Mouse (Mus musculus): ENCODE measurements around the gene Atp6v1b1. TPM values are rescaled to one million over a fixed set of nuclear protein-coding genes. Genes with fewer than 3 reads are reported as not detected.
"Not testable (repeated sequence)": the region's sequence is repeated elsewhere in the genome, so short reads cannot be mapped to it uniquely, and the experiment has no call there.

Atp6v1b1 gene
- polyA plus RNA-seq, 1 experiment from 2014 or later = not detected

DNA sequence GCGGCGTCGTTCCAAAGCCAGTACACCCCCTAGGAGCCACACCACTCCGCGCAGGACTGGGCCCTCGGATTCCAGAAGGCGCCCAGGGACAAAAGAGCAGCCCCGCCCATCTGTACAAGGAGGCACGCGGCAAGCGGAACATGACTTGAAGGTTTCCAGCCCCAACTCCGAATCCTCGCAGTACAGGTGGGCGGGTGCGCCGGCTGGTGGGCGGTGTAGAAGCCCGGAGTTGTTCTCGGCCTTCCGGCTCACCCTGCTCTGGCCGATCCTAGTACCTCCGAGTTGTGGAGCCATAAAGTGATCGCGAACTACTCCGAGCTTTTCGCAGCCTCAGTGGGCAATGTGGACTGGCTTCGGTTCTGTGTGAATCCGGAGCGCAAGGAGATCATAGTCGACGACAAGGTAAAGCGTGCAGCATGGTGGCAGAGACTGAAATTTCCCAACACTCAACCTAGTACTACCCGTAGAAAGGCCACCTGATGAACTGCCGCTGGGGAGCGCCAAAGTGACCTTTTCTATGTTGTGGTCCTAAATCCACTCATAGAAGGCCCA lies 20.2 kb downstream of the Atp6v1b1 start:
- peaks cover 77% of the 10 kb centered on the region for H3K27me3 ChIP-seq (ENCODE audit: low read depth, poor library complexity, severe bottlenecking)
- peak; percentile 67 for DNase-seq (ENCODE audit: low spot score)
- peak overlapping the region; percentile 48 for H3K4me3 ChIP-seq
- no peaks in the 10 kb centered on the region for H3K9me3 ChIP-seq (replicated peaks)
- 2% methylated on average over 35 of the region's 35 CpGs for WGBS
- peaks cover 2% of the 10 kb centered on the region for H3K36me3 ChIP-seq
- H3K4me1 ChIP-seq = peaks cover 20% of the 10 kb centered on the region
- H3K27ac ChIP-seq = peak overlapping the region; percentile 54

- no peak overlapping the region for H3K4me3 ChIP-seq
- no peak overlapping the region for H3K27ac ChIP-seq
- no peak for DNase-seq (ENCODE audit: low spot score)
- WGBS = 89% methylated on average over 3 of the region's 3 CpGs
- peaks cover 41% of the 10 kb centered on the region for H3K36me3 ChIP-seq
- peaks cover 36% of the 10 kb centered on the region for H3K27me3 ChIP-seq (ENCODE audit: low read depth, poor library complexity, severe bottlenecking)
- peaks cover 14% of the 10 kb centered on the region for H3K4me1 ChIP-seq
- no peaks in the 10 kb centered on the region for H3K9me3 ChIP-seq (replicated peaks)
Observed at GRCm38 (mm10) chr6:83766982-83767381, 24.2 kb downstream of the Atp6v1b1 start.

DNA sequence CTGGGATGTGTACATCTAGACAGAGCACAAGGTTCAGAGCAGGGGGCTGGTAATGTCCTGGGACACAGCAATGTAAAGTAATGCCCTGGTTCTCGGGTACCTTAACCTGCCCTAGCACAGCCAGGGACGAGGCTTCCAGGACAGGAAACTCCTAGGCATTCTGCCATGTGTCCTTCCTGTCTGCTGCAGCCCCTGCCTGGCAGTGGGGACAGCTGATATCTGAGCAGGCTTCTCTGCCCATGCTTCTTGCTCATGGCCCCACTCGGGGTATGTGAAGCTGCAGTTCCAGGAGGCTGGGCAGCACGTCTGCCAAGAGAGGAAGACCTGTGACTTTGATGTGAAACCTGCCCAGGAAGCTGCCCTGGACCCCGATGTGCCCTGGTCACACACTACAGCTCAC lies 25.7 kb downstream of the Atp6v1b1 start:
- Histone ChIP-seq H3K4me3 (no peak overlapping the region), H3K4me1 (peaks cover 5% of the 10 kb centered on the region; the same call in 1 of the 2 replicates), H3K27ac (no peak overlapping the region), H3K27me3 (ENCODE audit: low read depth, poor library complexity, severe bottlenecking) (peaks cover 21% of the 10 kb centered on the region), H3K9me3 (replicated peaks) (no peaks in the 10 kb centered on the region), H3K36me3 (peaks cover 53% of the 10 kb centered on the region)
- DNase-seq (ENCODE audit: low spot score) = no peak
- WGBS = 88% methylated on average over 5 of the region's 5 CpGs

DNA sequence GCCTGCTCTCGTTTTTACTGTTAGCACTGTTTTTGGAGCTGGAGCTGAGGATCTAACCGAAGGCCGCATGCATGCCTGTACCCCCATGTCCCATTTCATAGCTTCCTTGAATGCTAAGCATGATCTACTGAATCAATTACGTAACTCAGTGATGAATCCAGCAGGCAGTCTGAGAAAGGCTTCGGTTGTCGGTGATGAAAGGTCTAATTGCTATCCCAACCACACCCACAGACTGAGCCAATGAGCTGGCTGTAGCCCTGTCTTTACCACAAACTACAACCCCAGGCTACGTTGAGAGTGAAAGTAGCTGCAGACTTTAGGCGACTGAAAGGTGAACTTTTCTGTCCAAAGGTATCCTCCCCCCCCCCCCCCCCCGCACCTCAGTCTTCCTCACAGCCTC lies 31.3 kb downstream of the Atp6v1b1 start:
- peaks cover 42% of the 10 kb centered on the region for H3K36me3 ChIP-seq
- 57% methylated on average over 9 of the region's 9 CpGs for WGBS
- no peak overlapping the region for H3K27ac ChIP-seq
- no peaks in the 10 kb centered on the region for H3K9me3 ChIP-seq (replicated peaks)
- peaks cover 23% of the 10 kb centered on the region for H3K4me1 ChIP-seq
- H3K27me3 ChIP-seq (ENCODE audit: low read depth, poor library complexity, severe bottlenecking) = no peaks in the 10 kb centered on the region
- H3K4me3 ChIP-seq = peak overlapping the region; percentile 75
- no peak for DNase-seq (ENCODE audit: low spot score)

DNA sequence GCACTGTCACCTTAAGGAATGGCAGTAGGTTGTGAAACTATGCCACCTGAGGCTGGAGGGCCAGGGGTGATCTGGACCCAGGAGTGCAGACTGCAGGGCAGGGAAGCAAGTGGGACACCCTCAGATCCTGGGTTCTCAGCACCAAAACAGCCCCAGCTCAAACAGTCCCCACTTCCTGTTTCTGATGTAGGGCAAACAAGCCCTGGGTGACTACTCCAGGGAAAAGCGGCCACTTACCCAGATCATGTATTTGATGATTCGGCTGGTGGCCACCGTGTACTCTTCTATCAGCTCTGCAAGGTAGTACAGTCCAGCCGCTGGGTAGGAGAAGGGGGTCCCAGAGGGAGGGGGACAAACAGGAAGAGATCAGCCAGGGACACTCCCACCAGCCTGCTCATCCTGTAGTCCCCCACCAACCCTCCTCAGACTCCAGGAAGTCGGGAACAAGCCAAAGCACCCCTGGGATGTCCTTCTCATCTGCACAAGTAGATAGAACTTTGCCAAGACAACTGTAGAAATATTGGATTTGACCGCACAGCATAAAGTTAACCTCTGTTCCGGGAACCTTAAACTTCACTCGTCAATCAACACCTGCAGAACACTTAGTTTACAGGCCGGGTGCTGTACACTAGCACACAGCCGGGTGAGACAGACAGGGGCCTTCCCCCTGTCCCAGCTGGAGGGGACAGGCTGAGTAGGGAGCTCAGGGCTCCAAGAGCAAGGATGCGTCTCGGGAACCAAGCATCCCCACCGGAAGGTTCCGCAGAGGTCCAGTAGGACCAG lies 32.2 kb downstream of the Atp6v1b1 start:
- H3K9me3 ChIP-seq (replicated peaks) = no peaks in the 10 kb centered on the region
- WGBS = 1% methylated on average over 14 of the region's 14 CpGs
- H3K36me3 ChIP-seq = peaks cover 34% of the 10 kb centered on the region
- no peaks in the 10 kb centered on the region for H3K27me3 ChIP-seq (ENCODE audit: low read depth, poor library complexity, severe bottlenecking)
- peak overlapping the region; percentile 75 for H3K4me3 ChIP-seq
- DNase-seq (ENCODE audit: low spot score) = peak; percentile 49
- H3K27ac ChIP-seq = peak overlapping the region; percentile 89
- H3K4me1 ChIP-seq = peaks cover 23% of the 10 kb centered on the region

DNA sequence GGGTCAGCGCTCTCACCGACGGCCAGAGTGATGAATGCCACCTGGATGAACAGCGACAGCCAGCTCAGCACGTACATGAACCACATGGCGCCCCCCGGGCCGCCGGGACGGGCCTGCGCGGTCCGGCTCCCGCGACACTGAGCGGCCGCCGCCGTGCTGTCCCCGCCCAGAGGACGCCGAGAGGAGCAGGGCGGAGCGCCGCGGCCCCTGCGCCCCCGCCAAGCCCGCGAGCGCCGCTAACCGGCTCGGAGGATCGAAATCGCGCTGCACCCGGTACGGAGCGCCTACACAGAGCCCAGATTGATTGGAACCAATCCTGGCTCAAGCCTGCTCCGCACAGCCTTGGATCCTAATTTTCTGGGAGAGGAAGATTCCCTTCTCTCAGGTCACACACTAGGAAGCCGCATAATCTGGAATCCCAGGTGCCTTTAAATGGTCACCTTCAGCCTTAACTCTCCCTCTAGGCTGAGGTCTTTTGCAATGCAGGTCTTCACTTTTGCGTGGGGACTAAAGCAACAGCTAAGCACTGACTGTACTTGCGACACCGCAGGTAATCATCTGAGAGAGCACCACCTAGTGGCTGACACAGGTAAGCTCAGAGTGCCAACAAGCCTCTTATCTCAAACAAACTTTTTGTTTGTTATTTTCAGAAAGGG lies 33.0 kb downstream of the Atp6v1b1 start, which contains the start of gene Tex261:
Gene Tex261 (minus strand): TSS at position 176 of the 656 bp plus-strand sequence.
- no peaks in the 10 kb centered on the region for H3K27me3 ChIP-seq (ENCODE audit: low read depth, poor library complexity, severe bottlenecking)
- peaks cover 23% of the 10 kb centered on the region for H3K4me1 ChIP-seq
- no peaks in the 10 kb centered on the region for H3K9me3 ChIP-seq (replicated peaks)
- peak within 1 kb of the TSS; percentile 89 for H3K27ac ChIP-seq
- WGBS = under 1% methylated on average over 45 of the region's 45 CpGs
- DNase-seq (ENCODE audit: low spot score) = peak; percentile 91
- peak within 1 kb of the TSS; percentile 75 for H3K4me3 ChIP-seq
- H3K36me3 ChIP-seq = peaks cover 27% of the 10 kb centered on the region

DNA sequence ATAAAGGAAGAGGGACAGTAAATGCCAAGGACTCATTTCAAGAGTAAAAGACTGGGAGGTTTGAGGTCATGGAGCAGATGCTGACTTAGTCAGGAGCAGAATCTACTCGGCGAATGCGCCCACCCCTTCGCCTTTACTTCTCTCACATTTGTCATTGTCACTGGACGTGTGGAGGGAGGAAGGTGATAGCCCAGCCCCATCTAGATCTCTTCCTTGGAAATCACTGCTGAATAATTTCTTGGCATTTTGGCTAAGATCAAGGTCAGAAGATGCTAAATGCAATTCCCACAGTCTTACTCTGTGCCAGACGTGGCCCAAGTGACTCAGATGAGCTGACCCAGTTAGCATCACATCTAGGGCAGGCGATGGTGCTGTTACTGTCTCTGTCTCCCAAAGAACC lies 35.5 kb downstream of the Atp6v1b1 start:
- Histone ChIP-seq H3K27ac (no peak overlapping the region), H3K36me3 (peaks cover 4% of the 10 kb centered on the region), H3K9me3 (replicated peaks) (no peaks in the 10 kb centered on the region), H3K27me3 (ENCODE audit: low read depth, poor library complexity, severe bottlenecking) (no peaks in the 10 kb centered on the region), H3K4me1 (peaks cover 23% of the 10 kb centered on the region), H3K4me3 (no peak overlapping the region)
- DNase-seq (ENCODE audit: low spot score) = no peak
- 78% methylated on average over 7 of the region's 7 CpGs for WGBS

GRCm38 (mm10) chr6:83779026-83779425 lies 36.2 kb downstream of the Atp6v1b1 start:
- Histone ChIP-seq H3K27me3 (ENCODE audit: low read depth, poor library complexity, severe bottlenecking) (no peaks in the 10 kb centered on the region), H3K4me3 (no peak overlapping the region), H3K36me3 (no peaks in the 10 kb centered on the region), H3K4me1 (peaks cover 16% of the 10 kb centered on the region), H3K27ac (no peak overlapping the region), H3K9me3 (replicated peaks) (no peaks in the 10 kb centered on the region)
- WGBS = 6% methylated on average over 5 of the region's 5 CpGs
- peak; percentile 62 for DNase-seq (ENCODE audit: low spot score)

- Histone ChIP-seq H3K4me3 (no peak overlapping the region), H3K4me1 (peaks cover 9% of the 10 kb centered on the region), H3K27ac (no peak overlapping the region), H3K27me3 (ENCODE audit: low read depth, poor library complexity, severe bottlenecking) (no peaks in the 10 kb centered on the region), H3K9me3 (replicated peaks) (no peaks in the 10 kb centered on the region), H3K36me3 (no peaks in the 10 kb centered on the region)
- 64% methylated on average over 3 of the region's 3 CpGs for WGBS
- DNase-seq (ENCODE audit: low spot score) = no peak
Observed at GRCm38 (mm10) chr6:83786426-83786825, 43.6 kb downstream of the Atp6v1b1 start.

- H3K36me3 ChIP-seq = no peaks in the 10 kb centered on the region
- no peak overlapping the region for H3K27ac ChIP-seq
- H3K9me3 ChIP-seq (replicated peaks) = no peaks in the 10 kb centered on the region
- H3K4me3 ChIP-seq = no peak overlapping the region
- no peaks in the 10 kb centered on the region for H3K27me3 ChIP-seq (ENCODE audit: low read depth, poor library complexity, severe bottlenecking)
- H3K4me1 ChIP-seq = peaks cover 13% of the 10 kb centered on the region
- 79% methylated on average over 7 of the region's 7 CpGs for WGBS
- DNase-seq (ENCODE audit: low spot score) = no peak
Observed at GRCm38 (mm10) chr6:83788554-83788953, 45.8 kb downstream of the Atp6v1b1 start.

GRCm38 (mm10) chr6:83790533-83790932 lies 47.7 kb downstream of the Atp6v1b1 start:
- not testable (repeated sequence) for H3K4me3 ChIP-seq; H3K27me3 ChIP-seq (ENCODE audit: low read depth, poor library complexity, severe bottlenecking); H3K27ac ChIP-seq; H3K36me3 ChIP-seq; DNase-seq (ENCODE audit: low spot score); H3K9me3 ChIP-seq (replicated peaks)
- H3K4me1 ChIP-seq = peaks cover 25% of the 10 kb centered on the region
- 88% methylated on average over 5 of the region's 5 CpGs for WGBS

GRCm38 (mm10) chr6:83791251-83791890 lies 48.6 kb downstream of the Atp6v1b1 start:
- Histone ChIP-seq H3K27ac (no peak overlapping the region), H3K9me3 (replicated peaks) (no peaks in the 10 kb centered on the region), H3K27me3 (ENCODE audit: low read depth, poor library complexity, severe bottlenecking) (no peaks in the 10 kb centered on the region), H3K36me3 (no peaks in the 10 kb centered on the region), H3K4me3 (no peak overlapping the region), H3K4me1 (peaks cover 29% of the 10 kb centered on the region)
- WGBS = 73% methylated on average over 4 of the region's 4 CpGs
- no peak for DNase-seq (ENCODE audit: low spot score)
